Mouse (Mus musculus): ENCODE results near the gene Tmc3. TPM values are rescaled to one million over a fixed set of nuclear protein-coding genes. Genes with fewer than 3 reads are reported as not detected.

Gene Tmc3
- polyA plus RNA-seq, 1 experiment from 2014 or later, result 0.08 TPM

- Histone ChIP-seq H3K9me3 (replicated peaks) (no peaks in the 10 kb centered on the region), H3K4me2 (no peak overlapping the region), H3K4me1 (no peaks in the 10 kb centered on the region), H3K4me3 (no peak overlapping the region), H3K36me3 (ENCODE audit: poor library complexity, severe bottlenecking) (no peaks in the 10 kb centered on the region), H3K27me3 (no peaks in the 10 kb centered on the region), H3K27ac (no peak overlapping the region), H3K9ac (no peak overlapping the region)
- no peak for ATAC-seq
- 92% methylated on average over 7 of the region's 7 CpGs for WGBS
Observed at GRCm38 (mm10) chr7:83604180-83604944, 19.6 kb downstream of the Tmc3 start.

- H3K4me1 ChIP-seq, result no peaks in the 10 kb centered on the region
- H3K4me3 ChIP-seq, result no peak overlapping the region
- no peak for ATAC-seq
- 98% methylated on average over 2 of the region's 2 CpGs for WGBS
- no peak overlapping the region for H3K9ac ChIP-seq
- no peaks in the 10 kb centered on the region for H3K27me3 ChIP-seq
- H3K27ac ChIP-seq, result no peak overlapping the region
- H3K9me3 ChIP-seq (replicated peaks), result no peaks in the 10 kb centered on the region
- H3K4me2 ChIP-seq, result no peak overlapping the region
- no peaks in the 10 kb centered on the region for H3K36me3 ChIP-seq (ENCODE audit: poor library complexity, severe bottlenecking)
Observed at GRCm38 (mm10) chr7:83606796-83607195, 22.1 kb downstream of the Tmc3 start.

DNA sequence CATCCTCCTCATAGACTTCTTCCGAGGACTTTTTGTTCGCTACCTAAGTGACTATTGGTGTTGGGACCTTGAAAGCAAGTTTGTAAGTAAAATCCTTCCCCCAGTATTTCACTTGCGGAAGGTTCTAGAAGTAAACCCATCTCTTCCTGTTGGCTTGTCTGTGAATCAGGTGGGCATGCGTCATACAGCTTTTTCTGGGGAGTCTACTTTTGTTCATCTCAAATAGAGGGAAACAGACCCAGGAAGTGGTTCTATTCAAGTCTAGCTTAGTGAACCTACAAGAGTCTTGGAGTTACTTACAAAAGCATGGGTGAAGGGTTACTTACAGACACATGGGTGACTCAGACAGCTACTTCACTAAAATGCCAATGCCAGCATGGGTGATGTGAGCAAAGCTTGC is 25.2 kb downstream of the Tmc3 start:
- Histone ChIP-seq H3K4me3 (no peak overlapping the region), H3K4me1 (no peaks in the 10 kb centered on the region), H3K4me2 (no peak overlapping the region), H3K9ac (no peak overlapping the region), H3K27me3 (no peaks in the 10 kb centered on the region), H3K27ac (no peak overlapping the region), H3K36me3 (ENCODE audit: poor library complexity, severe bottlenecking) (no peaks in the 10 kb centered on the region), H3K9me3 (replicated peaks) (no peaks in the 10 kb centered on the region)
- 99% methylated on average over 4 of the region's 4 CpGs for WGBS
- ATAC-seq, result no peak

DNA sequence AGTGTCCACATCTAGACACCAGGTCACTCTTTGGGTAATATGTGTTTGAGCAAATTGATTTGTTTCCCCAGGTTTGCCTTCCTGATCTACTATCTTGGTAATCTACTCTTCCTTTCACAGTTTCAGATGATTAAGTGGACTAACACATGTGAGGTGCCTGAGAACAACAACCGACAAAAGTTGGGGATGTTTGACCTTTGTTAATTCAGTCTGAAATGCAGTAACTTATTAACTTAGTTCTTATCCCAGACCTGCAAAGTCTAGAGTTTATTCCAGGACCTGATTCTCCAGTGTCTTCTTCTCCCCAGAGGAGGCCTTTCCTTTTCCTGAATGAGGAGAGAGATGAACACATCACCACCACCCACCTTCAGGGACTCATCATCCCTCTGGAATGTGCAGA is 27.2 kb downstream of the Tmc3 start:
- Histone ChIP-seq H3K9ac (no peak overlapping the region), H3K4me3 (no peak overlapping the region), H3K4me2 (no peak overlapping the region), H3K9me3 (replicated peaks) (no peaks in the 10 kb centered on the region), H3K36me3 (ENCODE audit: poor library complexity, severe bottlenecking) (no peaks in the 10 kb centered on the region), H3K4me1 (no peaks in the 10 kb centered on the region), H3K27ac (no peak overlapping the region), H3K27me3 (no peaks in the 10 kb centered on the region)
- WGBS, result 86% methylated on average over 1 of the region's 1 CpGs
- no peak for ATAC-seq

GRCm38 (mm10) chr7:83615272-83615671 is 30.5 kb downstream of the Tmc3 start:
- ATAC-seq, result no peak
- Histone ChIP-seq H3K4me3 (no peak overlapping the region), H3K4me2 (no peak overlapping the region), H3K9ac (no peak overlapping the region), H3K4me1 (no peaks in the 10 kb centered on the region), H3K9me3 (replicated peaks) (no peaks in the 10 kb centered on the region), H3K27ac (no peak overlapping the region), H3K36me3 (ENCODE audit: poor library complexity, severe bottlenecking) (no peaks in the 10 kb centered on the region), H3K27me3 (no peaks in the 10 kb centered on the region)
- 80% methylated on average over 3 of the region's 3 CpGs for WGBS

DNA sequence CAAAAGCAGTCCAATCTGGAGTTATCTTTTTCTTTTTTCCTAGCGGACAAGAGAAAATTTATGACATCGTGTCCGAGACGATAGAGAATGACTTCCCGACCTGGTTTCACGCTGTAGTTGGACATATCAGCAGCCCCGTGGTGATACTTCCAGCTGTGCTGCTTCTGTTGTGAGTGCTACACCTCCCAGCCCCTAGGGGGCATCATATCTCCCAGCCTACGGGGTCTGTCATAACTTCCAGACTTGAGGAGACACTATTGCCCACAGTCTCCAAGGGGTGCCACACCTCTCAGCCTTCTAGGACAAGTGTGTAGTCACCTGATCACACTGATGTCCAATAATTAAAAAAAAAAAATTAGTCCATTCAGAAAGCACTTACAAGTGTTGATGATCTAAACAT is 31.1 kb downstream of the Tmc3 start:
- H3K27me3 ChIP-seq, result no peaks in the 10 kb centered on the region
- H3K36me3 ChIP-seq (ENCODE audit: poor library complexity, severe bottlenecking), result no peaks in the 10 kb centered on the region
- WGBS, result 92% methylated on average over 8 of the region's 8 CpGs
- no peak overlapping the region for H3K9ac ChIP-seq
- H3K4me2 ChIP-seq, result no peak overlapping the region
- no peak overlapping the region for H3K4me3 ChIP-seq
- no peaks in the 10 kb centered on the region for H3K9me3 ChIP-seq (replicated peaks)
- ATAC-seq, result no peak
- H3K4me1 ChIP-seq, result no peaks in the 10 kb centered on the region
- H3K27ac ChIP-seq, result no peak overlapping the region

GRCm38 (mm10) chr7:83616268-83616667 is 31.5 kb downstream of the Tmc3 start:
- Histone ChIP-seq H3K27me3 (no peaks in the 10 kb centered on the region), H3K27ac (no peak overlapping the region)
- WGBS, result 90% methylated on average over 3 of the region's 3 CpGs

GRCm38 (mm10) chr7:83618709-83619108 is 34.0 kb downstream of the Tmc3 start:
- no peaks in the 10 kb centered on the region for H3K4me1 ChIP-seq
- no peaks in the 10 kb centered on the region for H3K27me3 ChIP-seq
- no peak overlapping the region for H3K9ac ChIP-seq
- H3K27ac ChIP-seq, result no peak overlapping the region
- no peak overlapping the region for H3K4me2 ChIP-seq
- no peaks in the 10 kb centered on the region for H3K36me3 ChIP-seq (ENCODE audit: poor library complexity, severe bottlenecking)
- no peaks in the 10 kb centered on the region for H3K9me3 ChIP-seq (replicated peaks)
- ATAC-seq, result no peak
- no peak overlapping the region for H3K4me3 ChIP-seq
- 96% methylated on average over 1 of the region's 1 CpGs for WGBS

More at GRCm38 (mm10) chr7:83616268-83616667, 31.5 kb downstream of the Tmc3 start:
- Histone ChIP-seq H3K4me1 (no peaks in the 10 kb centered on the region), H3K4me2 (no peak overlapping the region), H3K9ac (no peak overlapping the region), H3K36me3 (ENCODE audit: poor library complexity, severe bottlenecking) (no peaks in the 10 kb centered on the region), H3K9me3 (replicated peaks) (no peaks in the 10 kb centered on the region), H3K4me3 (no peak overlapping the region)
- ATAC-seq, result no peak

GRCm38 (mm10) chr7:83622582-83622981 is 37.9 kb downstream of the Tmc3 start:
- no peak overlapping the region for H3K4me2 ChIP-seq
- H3K4me1 ChIP-seq, result no peaks in the 10 kb centered on the region
- no peak for ATAC-seq
- H3K36me3 ChIP-seq (ENCODE audit: poor library complexity, severe bottlenecking), result no peaks in the 10 kb centered on the region
- H3K27ac ChIP-seq, result no peak overlapping the region
- 93% methylated on average over 6 of the region's 6 CpGs for WGBS
- H3K27me3 ChIP-seq, result no peaks in the 10 kb centered on the region
- no peak overlapping the region for H3K4me3 ChIP-seq
- no peaks in the 10 kb centered on the region for H3K9me3 ChIP-seq (replicated peaks)
- H3K9ac ChIP-seq, result no peak overlapping the region

DNA sequence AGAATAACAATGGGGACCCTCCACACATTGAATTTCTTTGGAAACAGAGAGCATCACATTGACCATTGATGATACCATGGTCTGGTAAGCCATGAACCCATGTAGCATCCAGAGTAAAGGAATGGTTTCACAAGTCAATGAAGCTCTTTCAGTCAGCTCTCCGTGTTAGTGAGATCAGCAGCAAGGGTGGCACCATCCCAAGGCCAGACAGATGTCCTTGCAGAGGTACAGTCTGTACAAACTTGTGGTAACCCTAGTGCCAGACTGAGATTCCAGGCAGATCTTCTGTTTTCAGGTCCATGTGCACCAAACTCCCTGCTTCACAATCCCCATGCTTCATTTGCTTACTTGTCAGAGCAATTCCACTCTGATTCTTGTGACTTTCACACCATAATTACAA is 39.3 kb downstream of the Tmc3 start:
- Histone ChIP-seq H3K9me3 (replicated peaks) (no peaks in the 10 kb centered on the region), H3K27me3 (no peaks in the 10 kb centered on the region), H3K4me1 (no peaks in the 10 kb centered on the region), H3K9ac (no peak overlapping the region), H3K36me3 (ENCODE audit: poor library complexity, severe bottlenecking) (no peaks in the 10 kb centered on the region), H3K27ac (no peak overlapping the region), H3K4me3 (no peak overlapping the region), H3K4me2 (no peak overlapping the region)
- no peak for ATAC-seq
- 64% methylated on average over 1 of the region's 1 CpGs for WGBS

DNA sequence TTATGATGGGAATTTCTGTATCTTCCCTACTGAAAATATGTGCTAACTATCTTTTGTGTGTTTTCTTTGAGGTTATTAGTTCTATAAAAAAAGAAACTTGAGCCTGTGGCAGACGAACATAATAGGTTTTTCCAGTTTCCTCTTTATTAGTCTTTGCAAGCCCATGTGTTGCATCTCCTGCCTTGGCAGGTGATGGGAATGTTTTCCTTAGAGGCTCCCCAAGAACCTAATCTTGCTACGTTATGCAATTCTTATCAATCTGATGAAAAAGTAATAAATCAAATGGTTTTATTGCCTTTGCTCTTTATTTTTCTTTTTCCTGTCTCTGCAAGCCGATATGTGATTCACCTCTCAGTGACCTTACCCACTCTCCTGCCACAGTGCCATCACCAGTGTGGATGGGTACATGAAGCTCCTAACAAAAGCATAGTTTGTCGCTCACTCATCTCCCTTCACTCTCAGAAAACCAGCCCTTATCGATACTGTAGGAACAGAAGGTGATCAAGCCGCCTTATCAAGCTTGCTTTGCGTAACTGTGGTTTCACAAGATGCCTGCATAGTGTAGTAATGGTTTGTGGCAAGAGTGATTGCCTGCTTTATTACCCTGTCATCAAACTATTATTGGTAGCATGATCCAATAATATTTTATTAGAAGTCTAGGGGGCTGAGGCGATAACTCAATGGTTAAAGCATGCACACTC is 42.0 kb downstream of the Tmc3 start:
- Histone ChIP-seq H3K4me3 (no peak overlapping the region), H3K4me1 (peaks cover 9% of the 10 kb centered on the region; the same call in 1 of the 2 replicates), H3K9ac (no peak overlapping the region), H3K27me3 (no peaks in the 10 kb centered on the region), H3K9me3 (replicated peaks) (no peaks in the 10 kb centered on the region), H3K36me3 (ENCODE audit: poor library complexity, severe bottlenecking) (no peaks in the 10 kb centered on the region), H3K27ac (no peak overlapping the region), H3K4me2 (no peak overlapping the region)
- no peak for ATAC-seq
- WGBS, result 91% methylated on average over 8 of the region's 8 CpGs

DNA sequence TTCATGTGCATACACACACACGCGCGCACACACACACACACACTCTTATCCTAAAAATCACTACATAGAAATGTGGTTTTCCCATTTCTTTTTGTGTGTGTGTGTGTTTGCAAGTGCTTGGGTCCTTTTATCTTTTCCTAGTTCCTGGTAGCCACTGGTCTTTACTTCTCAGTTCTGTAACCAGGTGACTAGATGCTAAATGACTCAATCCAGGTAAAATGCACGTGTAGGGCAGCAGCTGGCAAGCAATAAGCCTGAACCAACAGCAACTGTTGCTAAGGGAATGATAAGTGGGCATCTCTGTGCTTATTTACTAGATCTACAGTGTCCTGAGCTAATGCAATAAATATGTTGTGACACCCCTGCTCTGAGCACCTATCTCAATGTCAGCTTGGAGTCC is 42.6 kb downstream of the Tmc3 start:
- Histone ChIP-seq H3K4me1 (peaks cover 14% of the 10 kb centered on the region), H3K9ac (no peak overlapping the region), H3K27me3 (no peaks in the 10 kb centered on the region), H3K4me2 (no peak overlapping the region), H3K36me3 (ENCODE audit: poor library complexity, severe bottlenecking) (no peaks in the 10 kb centered on the region), H3K4me3 (no peak overlapping the region), H3K9me3 (replicated peaks) (no peaks in the 10 kb centered on the region), H3K27ac (no peak overlapping the region)
- WGBS, result 83% methylated on average over 4 of the region's 4 CpGs
- no peak for ATAC-seq

All from forebrain, embryonic 13.5 days (tissue).